Mouse (Mus musculus): Measurements from ENCODE around the gene Wnt5a.

Gene Wnt5a

DNA sequence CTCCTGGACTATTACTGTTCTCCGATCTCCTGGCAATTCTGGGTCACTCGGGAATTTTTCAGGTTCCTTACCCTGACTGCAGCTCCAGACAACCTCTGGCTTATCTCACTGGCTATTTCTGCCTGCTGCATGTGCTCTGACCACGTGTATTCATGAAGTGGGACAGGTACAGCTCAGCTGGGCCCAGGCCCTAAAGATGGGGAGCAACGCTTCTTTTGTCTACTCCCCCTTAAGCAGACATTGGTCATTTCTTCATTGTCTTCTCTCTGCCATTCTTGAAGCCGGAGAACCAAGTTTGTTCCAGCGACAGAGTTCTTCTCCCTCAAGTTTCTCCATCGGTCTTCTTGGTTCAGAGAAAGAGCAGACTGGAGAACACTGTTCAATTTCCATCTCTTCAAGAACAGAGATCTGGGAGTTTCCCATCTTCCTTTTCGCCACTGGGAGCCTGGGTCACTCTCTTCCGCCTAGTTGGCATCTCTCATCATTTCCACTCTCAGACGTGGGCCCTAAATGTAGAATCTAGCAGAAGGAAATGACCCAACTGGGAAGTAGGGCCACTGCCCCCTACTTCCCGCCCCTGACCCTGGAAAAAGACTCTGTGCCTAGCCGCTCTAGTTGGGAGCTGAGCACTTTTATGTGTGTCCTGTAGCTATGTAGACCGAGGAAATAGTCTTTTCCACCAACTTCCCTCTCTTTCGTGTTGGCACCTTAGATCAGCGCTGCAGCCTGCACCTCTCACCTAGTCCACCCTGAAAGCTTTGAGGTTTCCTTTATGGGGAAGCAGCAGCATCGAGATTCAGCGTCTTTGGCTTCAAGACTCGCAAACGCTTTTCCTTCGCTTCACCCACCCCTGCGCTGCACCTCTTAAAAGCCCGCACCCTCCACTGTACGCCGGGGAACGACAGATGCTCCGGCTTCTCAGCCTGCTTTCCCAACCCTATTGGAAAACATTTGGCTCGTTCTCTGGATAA is 4.0 kb downstream of the Wnt5a start:
- in situ Hi-C loops (cut with MboI, MseI): loop anchor here in 1 of 2 experiments (10.0 kb wide), 1 partner anchor 694 kb away; no protein-coding TSS in a partner anchor

- in situ Hi-C loops (cut with MboI, MseI): loop anchor here in 1 of 2 experiments (10.0 kb wide), 1 partner anchor 695 kb away; no protein-coding TSS in a partner anchor
Observed at GRCm38 (mm10) chr14:28509441-28510340, 5.1 kb downstream of the Wnt5a start.

GRCm38 (mm10) chr14:28510341-28511028 is 5.9 kb downstream of the Wnt5a start:
- in situ Hi-C loops (cut with MboI, MseI): no loop called here

DNA sequence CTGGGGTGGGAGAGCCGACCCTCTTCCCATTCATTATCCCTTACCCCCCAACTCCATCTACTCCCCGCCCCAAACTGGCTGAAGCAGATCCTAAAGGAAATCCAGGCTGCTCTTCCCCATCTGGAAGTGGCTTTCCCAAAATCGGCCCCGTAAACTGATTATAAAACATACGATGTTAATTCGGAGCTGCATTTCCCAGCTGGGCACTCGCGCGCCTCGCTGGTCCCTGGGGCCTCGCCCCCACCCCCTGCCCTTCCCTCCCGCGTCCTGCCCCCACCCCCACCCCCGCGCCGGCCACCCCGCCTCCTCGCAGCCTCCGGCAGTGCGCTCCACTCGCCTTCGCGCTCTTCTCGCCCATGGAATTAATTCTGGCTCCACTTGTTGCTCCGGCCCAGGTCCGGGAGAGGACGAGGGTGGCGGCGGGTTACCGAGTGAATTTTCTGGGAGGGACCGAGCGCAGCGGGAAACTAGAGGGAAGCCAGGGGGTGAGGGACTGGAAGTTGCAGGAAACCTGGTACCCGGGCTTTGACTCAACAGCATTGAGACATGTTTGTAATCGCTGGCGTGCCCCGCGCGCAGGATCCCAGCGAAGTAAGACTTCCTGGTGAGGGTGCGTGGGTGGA is 6.6 kb downstream of the Wnt5a start:
- in situ Hi-C loops (cut with MboI, MseI): no loop called here

GRCm38 (mm10) chr14:28512805-28513590 is 8.4 kb downstream of the Wnt5a start:
- in situ Hi-C loops (cut with MboI, MseI): no loop called here

DNA sequence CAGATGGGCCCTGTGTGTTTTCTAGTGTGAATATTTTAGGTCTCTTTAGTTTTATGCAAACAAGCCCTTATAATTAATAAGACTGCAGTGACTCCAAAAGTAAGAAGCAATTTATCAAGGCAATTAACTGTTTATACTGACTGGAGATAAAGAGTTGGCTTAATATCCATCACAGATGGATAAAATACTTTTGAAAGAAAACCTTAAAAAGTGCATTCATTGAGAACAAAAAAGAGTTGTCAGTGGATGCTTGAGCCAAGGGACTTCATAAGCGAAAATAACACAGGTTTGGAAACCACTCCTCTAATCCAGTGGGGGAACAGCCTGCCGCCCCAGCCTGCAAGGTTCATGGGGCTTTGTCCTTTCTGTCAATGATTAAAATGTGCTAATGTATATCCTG is 9.6 kb downstream of the Wnt5a start:
- in situ Hi-C loops (cut with MboI, MseI): no loop called here

DNA sequence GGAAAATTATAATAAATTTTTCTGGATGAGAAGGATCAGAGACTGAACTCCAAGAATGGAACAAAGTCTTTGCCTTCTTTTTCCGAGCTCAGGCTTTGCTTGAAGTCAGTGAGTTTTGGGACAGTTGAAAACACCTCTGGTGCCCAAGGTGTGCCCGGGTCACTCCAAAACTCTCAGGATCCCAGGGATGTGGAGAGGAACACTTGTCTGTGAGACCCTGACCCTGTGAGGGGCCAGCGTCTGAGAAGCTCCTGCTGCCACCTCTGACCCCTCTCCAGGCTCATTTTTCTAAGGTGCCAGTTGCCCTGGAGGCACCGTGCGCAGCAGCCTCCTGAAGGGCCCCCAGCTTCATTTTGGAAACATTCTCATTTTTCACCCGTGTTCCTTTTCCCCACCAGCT is 10.8 kb downstream of the Wnt5a start:
- in situ Hi-C loops (cut with MboI, MseI): no loop called here

DNA sequence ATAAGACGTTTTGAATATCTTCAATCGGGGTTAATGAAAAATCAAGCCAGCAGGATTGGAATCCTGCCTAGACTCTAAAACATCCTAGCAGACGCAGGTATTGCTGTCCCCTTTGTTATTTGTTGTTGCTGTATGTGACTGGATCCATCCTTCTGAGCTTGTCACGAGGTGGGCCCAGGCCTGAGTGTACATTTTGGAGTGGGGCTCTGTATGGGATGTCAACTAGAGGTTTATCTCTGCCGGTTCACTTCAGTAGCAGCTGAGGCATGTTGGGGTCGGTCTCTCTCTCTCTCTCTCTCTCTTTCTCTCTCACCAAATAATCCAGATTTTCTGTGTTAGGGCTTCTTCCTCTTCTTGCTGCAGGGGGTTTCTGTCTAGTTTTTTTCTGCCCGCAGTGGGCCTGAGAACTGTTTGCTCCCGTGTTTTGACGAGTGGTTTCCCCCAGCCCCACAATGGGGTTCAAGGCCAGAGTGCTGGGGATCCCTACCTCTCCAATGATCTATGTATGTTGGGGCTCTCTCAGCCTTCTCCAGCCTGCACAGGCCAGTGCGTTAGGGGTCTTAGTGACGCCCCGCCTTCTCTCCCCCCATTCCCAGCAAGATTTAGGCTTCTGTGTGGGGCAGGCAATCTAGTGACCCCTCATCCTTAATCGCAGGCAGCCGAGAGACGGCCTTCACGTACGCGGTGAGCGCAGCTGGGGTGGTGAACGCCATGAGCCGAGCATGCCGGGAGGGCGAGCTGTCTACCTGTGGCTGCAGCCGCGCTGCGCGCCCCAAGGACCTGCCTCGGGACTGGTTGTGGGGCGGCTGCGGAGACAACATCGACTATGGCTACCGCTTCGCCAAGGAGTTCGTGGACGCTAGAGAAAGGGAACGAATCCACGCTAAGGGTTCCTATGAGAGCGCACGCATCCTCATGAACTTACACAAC is 13.3 kb downstream of the Wnt5a start:
- in situ Hi-C loops (cut with MboI, MseI): no loop called here

- in situ Hi-C loops (cut with MboI, MseI): no loop called here
Observed at GRCm38 (mm10) chr14:28521106-28521505, 16.6 kb downstream of the Wnt5a start.

- in situ Hi-C loops (cut with MboI, MseI): no loop called here
Observed at GRCm38 (mm10) chr14:28522611-28523010, 18.1 kb downstream of the Wnt5a start.

DNA sequence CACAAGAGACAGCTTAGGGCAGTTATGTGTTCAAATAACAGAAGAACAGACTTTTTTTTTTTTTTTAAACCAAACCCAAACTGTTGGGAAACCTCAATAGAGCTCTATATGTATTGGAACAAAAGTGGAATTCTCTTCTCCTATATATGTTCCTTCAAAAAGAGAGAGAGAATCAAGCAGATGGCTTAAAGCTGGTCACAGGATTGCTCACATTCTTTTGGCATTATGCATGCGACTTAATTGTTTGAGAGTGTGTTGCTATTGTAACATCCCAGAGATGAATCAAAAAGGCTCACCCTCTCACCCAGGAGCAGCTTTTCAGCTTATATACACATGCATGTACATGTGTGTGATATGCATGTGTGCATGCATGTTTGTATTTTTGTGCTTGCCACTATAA is 21.0 kb downstream of the Wnt5a start:
- in situ Hi-C loops (cut with MboI, MseI): no loop called here

DNA sequence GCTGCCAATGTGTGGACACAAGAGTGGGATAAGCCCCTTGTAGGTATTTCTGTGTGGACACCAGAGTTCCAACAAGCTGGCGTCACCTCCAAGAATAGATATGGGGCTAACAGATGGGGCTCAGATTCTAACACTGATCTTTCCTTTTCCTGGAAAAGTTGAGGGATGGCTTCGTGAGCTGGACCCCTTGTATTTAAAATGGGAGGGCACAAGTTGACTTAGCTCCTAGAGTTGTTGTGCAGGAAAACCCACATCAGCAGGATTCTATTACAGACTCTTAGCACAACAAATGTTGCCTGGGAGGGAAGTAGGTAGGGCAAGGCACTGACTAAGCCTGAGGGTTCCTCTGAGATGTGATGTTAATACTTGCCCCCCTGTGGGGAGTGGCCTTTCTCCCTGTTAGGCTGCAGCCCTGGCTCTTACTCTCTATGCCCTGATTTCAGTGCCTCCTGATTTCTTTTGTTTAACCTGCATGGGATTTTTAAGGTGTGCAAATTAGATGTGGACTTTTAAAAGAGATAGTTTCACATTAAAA is 23.7 kb downstream of the Wnt5a start:
- in situ Hi-C loops (cut with MboI, MseI): no loop called here

DNA sequence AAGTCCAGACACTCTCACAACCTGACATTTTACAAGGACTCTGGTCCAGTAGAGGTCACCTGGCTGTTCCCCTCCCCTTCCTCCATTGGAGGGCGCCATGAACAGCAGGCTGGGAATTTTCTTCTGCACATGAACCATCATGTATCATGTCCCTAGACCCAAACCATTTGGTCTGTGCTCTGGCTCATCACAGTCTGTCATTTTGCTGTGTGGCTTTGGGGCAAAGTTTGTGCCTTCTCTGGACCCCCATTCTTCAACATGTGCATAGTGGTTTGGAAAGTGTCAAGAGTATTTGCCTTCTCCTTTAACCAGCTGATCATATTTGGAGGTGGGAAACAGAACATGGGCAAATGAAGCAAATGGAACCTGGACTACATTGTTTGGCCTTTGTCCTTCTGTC is 27.0 kb downstream of the Wnt5a start:
- in situ Hi-C loops (cut with MboI, MseI): no loop called here

GRCm38 (mm10) chr14:28532943-28533342 is 28.4 kb downstream of the Wnt5a start:
- in situ Hi-C loops (cut with MboI, MseI): no loop called here

- in situ Hi-C loops (cut with MboI, MseI): no loop called here
Observed at GRCm38 (mm10) chr14:28533876-28534275, 29.3 kb downstream of the Wnt5a start.

GRCm38 (mm10) chr14:28535814-28536213 is 31.3 kb downstream of the Wnt5a start:
- in situ Hi-C loops (cut with MboI, MseI): no loop called here

GRCm38 (mm10) chr14:28539577-28539976 is 35.0 kb downstream of the Wnt5a start:
- in situ Hi-C loops (cut with MboI, MseI): no loop called here

DNA sequence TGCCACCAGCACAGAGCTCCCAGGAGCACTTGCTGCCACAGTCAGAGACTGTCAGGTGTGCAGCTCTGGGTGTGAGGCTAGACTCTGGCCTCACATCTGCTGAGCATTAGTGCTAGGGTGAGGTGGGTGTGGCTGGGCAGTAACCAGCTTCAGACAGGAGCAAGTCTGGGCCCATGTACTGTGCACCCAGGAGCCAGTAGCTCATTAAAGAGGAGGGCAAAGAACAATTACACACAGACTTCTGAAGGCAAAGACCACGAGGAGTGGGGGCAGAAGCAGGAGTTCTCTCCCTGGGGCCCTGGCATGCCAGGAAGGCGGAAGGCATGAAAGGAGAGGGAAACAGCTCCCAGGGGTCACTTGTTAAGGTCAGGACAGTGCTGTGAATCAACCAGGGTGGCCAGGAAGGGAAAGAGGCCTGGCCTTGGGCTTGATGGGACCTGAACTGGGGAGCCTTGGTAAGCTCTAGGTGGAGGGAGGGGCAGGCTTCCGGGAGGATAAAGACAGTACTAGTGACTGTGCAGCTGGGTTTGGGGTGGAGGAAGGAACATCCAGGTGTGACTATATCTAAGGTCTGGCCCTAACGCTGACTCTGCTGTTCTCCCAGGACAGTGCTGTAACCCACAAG is 37.7 kb downstream of the Wnt5a start:
- in situ Hi-C loops (cut with MboI, MseI): no loop called here
